Mouse (Mus musculus) retina, postnatal 7 days (tissue): ENCODE measurements around the gene Fbxw21.

ENCODE experiments used
- DNase-seq: peaks from one replicate; pipeline ENCODE4 v3.0.0-alpha.2; 2012; ENCODE audit warnings: low read depth, low spot score

Gene Fbxw21

DNA sequence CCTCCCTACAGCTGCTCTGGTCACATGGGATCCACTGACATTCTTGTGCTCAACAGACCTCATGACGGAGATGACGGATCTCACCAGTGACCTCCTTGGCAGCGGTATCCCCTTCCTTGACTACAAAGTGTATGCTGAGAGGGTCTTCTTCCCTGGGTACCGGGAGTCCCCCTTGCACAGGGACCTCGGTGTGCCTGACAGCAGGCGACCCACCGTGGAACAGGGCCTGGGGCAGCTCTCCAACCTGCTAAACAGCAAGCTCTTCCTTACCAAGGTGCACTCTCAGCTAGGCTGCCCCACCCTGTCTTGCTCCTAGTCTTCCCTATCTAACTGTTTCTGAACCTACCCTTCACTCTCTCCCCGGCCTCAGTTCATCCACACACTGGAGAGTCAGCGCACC lies 50.2 kb downstream of the Fbxw21 start:
- no peak for DNase-seq

DNA sequence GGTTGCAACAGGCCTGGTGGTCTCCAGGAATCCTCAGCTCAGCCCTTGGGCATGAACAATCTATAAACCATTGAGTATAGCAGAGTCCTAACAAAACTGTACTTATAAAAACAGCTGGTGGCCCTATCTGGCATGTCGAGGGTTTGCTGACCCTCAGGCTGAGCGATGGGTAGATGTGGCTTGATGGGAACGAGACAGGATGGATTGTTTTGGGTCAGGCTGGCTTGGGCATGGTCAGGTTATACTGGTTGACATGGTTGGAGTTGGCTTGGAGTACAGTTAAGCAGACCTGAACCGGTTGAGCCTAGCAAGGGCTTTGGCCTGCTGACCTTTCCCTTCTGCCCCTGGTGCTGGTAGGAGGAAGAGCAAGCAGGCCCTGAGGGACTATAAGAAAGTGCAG lies 50.7 kb downstream of the Fbxw21 start:
- DNase-seq, result no peak

GRCm38 (mm10) chr9:109110240-109110639 lies 51.6 kb downstream of the Fbxw21 start:
- DNase-seq, result no peak

DNA sequence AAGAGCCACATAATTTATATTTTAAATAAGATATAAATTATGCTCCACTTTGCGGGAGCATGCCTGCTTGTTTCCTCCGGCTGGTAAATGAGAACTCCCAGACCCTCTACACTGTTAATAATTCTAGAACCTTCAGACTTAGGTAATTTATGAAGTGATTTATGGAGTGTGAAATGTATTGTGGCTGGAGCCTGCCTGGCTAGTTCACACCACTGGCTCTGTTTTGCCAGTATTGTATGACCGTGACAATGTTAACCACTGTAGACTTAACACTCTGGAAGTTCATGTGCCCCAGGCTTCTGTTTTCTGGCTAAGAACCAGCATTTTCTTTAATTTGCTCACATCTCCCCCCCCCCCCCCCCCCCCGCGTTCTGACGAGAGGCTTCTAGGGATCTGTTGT lies 54.5 kb downstream of the Fbxw21 start:
- no peak for DNase-seq

DNA sequence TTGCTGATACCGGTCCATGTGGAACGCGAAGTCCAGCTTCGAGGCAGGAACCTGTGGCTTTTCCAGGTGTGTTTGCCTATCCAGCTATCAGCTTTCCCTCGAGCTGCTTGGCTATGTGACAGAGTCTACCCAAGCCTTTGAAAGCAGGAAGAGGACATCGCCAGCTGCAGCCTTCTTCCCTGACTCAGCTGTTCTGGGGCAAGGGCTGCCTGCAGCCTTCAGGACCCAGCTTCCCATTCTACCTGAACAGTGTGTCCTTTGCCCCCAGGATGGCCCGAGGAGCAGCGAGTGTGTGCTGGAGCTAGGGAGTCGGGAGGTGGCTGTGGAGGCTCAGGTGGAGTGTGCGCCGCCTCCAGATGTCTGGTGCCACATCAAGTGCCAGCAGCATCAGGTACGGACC lies 56.2 kb downstream of the Fbxw21 start:
- DNase-seq, result no peak

- DNase-seq, result no peak
These were observed 56.8 kb downstream of the Fbxw21 start for GRCm38 (mm10) chr9:109105011-109105410.

DNA sequence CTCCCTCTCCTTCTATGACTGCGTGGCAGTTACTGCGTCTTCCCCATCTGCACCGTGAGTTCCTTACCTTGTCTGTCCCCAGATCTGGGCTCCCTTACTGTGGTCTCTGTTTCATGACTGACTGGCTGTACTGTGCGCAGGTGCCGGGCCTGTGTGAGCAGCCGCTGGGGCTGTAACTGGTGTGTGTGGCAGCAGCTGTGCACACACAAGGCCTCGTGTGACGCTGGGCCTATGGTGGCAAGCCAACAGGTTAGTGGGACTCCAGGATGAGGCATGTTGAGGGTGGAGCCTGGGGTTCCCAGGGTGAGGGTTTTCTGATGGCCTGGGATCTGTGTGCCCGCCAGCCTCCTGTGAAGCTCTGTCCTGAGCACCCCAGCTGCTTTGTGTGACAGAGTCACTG lies 57.8 kb downstream of the Fbxw21 start:
- DNase-seq, result no peak

GRCm38 (mm10) chr9:109103250-109103649 lies 58.6 kb downstream of the Fbxw21 start:
- no peak for DNase-seq

DNA sequence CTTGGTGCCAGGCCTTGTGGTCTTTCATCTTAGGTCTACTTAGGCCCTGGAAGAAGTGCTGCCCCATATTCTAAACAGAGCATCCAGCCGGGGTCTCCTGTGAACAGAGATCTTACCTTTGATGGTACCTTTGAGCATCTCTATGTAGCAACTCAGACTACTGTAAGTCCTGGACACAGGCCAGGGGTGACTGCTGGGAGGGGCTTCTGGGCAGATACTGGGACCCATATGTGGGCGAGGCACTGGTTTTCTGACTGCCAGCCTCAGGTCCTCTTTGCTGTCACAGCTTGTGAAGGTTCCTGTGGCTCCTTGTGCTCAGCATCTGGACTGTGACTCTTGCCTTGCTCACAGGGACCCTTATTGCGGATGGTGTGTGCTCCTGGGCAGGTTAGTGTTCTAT lies 59.3 kb downstream of the Fbxw21 start:
- no peak for DNase-seq

DNA sequence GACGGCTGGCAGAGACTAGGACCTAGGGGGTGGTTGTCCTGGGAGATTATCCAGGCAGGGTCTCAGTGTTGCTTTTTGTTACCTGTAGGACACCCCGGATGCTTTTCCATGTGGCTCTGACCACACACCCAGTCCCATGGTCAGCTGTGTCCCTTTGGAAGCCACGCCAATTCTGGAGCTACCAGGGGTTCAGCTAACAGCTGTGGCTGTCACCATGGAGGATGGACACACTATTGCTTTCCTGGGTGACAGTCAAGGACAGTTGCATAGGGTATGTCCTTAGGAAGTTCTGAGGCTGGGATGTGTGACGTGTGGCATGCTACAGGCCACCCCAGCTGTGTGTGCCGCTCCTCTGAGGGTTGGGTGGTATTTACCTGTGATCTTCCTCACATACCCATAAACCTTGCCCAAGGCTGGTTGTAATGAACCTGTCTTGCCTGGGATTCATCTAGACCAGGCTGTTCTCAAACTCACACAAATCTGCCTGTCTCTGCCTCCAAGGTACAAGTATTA lies 59.9 kb downstream of the Fbxw21 start:
- DNase-seq, result no peak

DNA sequence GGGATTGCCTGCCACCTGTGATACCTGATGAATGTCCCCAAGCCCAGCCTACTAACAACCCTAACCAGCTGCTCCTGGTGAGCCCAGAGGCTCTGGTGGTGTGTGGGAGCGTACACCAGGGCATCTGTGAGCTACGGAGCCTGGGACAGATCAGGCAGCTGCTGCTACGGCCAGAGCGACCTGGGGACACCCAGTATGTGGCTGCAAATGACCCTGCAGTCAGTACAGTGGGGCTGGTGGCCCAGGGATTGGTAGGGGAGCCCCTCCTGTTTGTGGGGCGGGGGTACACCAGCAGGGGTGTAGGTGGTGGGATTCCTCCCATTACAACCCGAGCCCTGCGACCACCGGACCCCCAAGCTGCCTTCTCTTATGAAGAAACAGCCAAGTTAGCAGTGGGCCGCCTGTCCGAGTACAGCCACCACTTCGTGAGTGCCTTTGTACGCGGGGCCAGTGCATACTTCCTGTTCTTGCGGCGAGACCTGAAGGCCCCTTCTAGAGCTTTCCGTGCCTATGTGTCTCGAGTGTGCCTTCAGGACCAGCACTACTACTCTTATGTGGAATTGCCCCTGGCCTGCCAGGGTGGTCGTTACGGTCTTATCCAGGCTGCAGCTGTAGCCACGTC lies 61.4 kb downstream of the Fbxw21 start:
- DNase-seq, result no peak

GRCm38 (mm10) chr9:109098969-109099368 lies 62.9 kb downstream of the Fbxw21 start:
- no peak for DNase-seq

DNA sequence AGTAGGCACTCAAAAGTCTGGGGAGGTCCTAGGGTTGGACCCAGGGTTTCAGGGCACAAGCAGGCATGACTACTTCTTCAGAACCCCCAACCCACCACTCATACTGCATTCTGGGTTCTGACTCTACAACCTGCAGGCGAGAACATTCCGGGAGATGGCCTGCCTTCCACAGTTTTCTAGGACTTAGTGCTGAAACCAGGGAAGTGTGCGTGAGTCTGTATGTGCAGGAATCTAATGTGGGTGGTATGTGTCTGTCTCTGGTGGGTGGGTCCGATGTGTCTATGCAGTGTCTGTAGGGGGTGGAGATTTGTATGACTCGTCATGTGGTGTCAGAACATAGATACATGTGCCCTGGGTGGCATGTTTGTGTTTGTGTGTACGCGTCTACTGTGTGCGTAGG lies 63.5 kb downstream of the Fbxw21 start:
- no peak for DNase-seq

DNA sequence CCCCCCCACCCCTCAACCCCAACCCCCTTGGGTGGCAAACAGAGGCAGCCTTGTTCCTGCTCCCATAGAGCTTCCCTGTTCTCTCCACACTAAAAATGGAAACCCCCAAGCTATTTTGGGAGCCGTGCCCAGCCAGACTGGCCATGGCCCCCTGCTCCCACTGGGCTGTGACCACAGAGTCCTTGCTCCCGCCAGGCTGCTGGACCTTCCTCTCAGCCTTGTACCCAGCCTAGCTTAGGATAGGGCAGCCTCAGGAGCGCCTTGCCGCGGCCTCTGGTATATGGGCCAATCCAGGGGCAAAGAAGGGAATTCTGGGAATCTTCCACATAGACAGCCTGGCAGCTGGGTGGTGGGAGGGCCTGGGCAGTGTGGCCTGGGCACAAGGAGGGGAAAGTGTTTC lies 64.0 kb downstream of the Fbxw21 start:
- DNase-seq, result no peak

DNA sequence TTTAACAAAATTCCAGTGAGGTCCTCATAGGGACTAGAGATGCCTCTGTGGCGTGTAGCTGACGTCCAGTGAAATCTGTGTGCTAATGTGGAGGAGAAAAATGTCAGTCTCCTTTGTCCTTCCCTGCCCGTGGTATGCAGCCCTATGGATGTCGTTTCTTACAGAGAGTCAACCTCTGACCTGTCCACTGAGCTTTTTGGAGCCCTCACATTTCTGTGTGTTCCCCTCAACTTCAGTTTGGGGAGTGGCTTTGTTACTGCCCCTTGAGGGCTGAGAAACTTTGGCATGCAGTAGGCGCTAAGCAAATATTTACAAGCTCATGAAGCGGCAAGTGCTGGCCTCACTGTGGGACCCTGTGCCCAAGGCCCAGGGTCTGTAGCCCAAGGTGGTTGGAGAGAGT lies 64.5 kb downstream of the Fbxw21 start:
- DNase-seq, result no peak

DNA sequence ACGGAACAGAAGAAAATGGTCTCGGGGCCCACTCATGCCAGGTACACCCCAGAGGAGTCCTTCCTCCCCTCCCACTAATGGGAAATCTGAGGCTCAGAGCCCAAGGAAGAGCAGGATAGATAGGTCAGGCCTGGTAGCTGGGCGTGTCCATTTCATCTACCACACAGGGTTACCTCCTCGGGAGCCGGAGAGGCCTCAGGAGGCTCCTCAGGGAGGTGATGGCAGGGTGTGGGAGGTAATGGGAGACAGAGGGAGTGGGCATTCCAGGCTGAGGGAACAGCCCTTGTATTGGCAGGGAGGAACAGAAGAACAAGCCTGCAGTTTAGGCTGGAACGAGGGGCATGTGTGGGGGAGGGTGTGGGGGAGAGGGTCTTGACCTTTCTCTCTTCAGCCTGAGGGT lies 65.0 kb downstream of the Fbxw21 start:
- no peak for DNase-seq

DNA sequence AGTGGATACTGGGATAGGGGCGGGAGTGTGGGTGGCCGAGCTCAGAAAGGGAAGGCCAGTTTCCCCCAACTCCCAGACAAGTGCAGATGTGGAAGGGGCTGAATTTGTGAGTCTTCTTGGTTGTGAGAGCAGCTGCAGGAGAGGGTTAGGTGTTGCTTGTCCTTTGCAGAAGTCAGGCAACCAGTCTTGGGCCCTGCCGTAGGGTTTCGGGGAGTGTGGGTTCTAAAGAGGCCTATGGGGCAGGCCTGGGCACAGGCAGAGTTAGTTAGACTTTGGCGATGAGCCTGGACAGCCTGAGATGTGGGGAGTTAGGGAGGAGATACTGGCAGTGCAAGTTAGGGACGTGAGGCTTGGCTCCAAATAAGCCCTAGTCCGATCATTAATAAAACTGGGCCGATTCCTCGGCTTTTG lies 65.6 kb downstream of the Fbxw21 start:
- DNase-seq, result no peak

DNA sequence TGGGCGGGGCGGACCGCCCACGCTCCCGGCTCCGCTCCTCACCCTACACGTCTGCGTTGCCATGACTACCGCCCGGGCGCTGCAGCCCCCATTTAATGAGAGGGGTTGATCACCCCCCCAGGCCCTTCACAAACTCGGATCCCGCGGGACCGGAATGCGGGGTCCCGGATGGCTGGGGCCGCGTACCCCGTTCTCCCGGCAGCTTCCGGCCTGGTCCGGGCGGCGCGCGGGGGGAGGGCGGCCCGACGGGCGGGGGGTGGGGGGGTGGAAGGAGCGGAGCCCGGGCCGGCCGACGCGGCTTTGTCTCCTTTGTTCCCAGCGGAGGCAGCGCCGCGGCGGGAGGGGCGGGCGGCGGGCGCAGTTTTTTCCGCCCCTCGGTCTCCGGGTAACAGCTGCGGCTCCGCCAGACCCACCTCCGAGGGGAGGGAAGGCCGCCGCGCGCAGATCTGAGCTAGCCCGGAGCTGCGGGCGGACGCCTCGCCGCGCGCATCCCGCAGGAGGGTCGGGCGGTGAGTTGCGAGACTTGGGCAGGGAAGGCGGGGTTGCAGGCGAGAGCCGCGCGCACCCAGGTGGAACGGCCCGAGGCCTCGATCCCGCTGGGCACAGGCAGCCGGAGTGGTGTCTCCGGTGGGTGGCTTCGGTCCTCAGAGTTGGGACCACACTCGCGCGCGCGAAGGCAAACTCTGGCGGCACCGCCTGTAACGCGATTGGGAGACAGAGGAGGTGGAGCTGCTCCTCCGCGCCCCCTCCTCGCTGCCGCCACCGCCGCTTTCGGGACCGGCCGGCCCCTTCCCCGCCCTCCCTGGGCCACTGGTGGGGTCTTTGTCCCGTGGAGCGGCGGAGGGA lies 66.5 kb downstream of the Fbxw21 start, which contains the start of gene Plxnb1:
Gene Plxnb1 (plus strand): TSS at position 253 of the 846 bp plus-strand sequence.
- DNase-seq, result no peak

DNA sequence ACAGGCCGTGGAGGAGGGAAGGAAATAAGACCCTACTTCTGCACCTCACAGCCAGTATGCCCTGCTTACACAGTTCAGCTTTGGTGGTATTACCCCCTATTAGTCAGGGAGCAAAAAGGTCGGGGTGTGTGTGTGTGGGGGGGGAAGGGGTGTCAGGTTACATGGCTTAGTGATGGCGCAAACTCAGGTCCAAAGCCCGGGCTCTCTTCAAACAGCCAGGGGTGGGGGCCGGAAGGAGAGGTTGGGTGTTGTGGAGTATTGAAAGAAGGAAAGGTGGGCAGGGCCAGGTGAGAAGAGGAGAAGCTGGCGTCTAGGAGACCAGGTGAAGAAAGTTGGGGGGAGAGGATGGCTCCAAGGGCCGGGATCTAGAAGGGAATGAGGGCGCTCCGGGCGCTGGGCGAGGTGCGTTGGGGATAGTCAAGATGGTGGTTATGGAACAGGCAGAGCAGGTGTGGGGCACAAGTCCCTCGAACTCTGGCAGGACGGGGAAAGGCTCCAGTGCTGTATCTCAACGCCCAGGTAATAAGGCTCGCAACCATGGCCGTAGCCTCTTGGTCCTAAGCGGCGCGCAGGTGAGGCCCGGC lies 67.2 kb downstream of the Fbxw21 start:
- DNase-seq, result no peak

DNA sequence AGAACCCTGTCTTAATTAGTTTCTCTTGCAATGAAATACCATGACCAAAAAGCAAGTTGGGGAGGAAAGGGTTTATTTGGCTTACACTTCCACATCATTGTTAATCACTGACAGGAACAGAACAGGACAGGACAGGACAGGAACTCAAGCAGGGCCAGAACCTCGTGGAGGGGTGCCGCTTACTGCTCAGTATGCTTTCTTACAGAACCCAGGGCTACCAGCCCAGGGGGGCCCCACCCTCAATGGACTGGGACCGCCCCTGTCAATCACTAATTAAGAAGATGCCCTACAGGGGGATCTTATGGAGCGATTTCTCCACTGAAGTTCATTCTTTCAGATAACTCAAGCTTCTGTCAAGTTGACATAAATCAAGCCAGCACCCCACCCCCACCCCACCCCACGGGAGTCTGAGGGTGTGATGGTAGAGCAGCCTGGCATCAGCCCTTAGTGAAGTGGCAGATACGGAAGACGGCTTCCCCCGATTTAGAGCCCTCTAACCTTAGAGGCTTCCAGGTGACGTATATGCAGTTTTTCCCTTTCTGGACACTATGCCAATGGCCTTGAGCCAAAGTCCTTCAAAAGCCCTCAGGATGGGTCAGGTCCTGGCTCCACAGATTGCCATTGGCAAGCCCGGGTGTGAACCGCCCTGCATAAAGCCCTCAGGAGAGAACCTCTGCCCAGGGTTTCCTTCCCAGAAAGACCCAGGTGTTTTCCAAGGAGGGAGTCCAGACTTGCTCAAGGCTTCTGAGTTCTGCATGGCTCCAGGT lies 67.9 kb downstream of the Fbxw21 start:
- DNase-seq, result no peak

GRCm38 (mm10) chr9:109092799-109093198 lies 69.0 kb downstream of the Fbxw21 start:
- DNase-seq, result no peak

- no peak for DNase-seq
These were observed 70.0 kb downstream of the Fbxw21 start for GRCm38 (mm10) chr9:109091802-109092201.
